Mouse (Mus musculus) thymus, adult 2 months (tissue): ENCODE data around the gene Ccdc187. TPM values are rescaled to one million over a fixed set of nuclear protein-coding genes. Genes with fewer than 3 reads are reported as not detected.

Experiments used
- DNase-seq: peaks from one replicate; pipeline ENCODE4 v3.0.0; 2021
- H3K27ac ChIP-seq: fragments of 200-500 bp; 2 replicates; pipeline ENCODE4 v1.5.1; 2012; ENCODE audit warnings: low read length, control low read depth; ENCODE audit not compliant: control insufficient read depth, insufficient read depth
- H3K27me3 ChIP-seq: fragments of 200-500 bp; 2 replicates; pipeline ENCODE4 v1.6.1; 2012; ENCODE audit warnings: mild to moderate bottlenecking, low read length, moderate library complexity, mixed read lengths; ENCODE audit not compliant: control insufficient read depth, insufficient read depth
- H3K36me3 ChIP-seq: fragments of 200-500 bp; 2 replicates; pipeline ENCODE4 v1.6.1; 2012; ENCODE audit warnings: mild to moderate bottlenecking, low read length, moderate library complexity; ENCODE audit not compliant: control insufficient read depth, insufficient read depth
- H3K4me1 ChIP-seq: fragments of 200-500 bp; replicated peaks from 2 replicates; pipeline ENCODE4 v1.6.1; 2012; ENCODE audit warnings: low read length; ENCODE audit not compliant: control insufficient read depth, insufficient read depth
- H3K4me3 ChIP-seq: fragments of 200-500 bp; 2 replicates; pipeline ENCODE4 v1.5.1; 2012; ENCODE audit warnings: mild to moderate bottlenecking, low read length, control low read depth, moderate library complexity; ENCODE audit not compliant: control insufficient read depth, insufficient read depth
- CTCF ChIP-seq: fragments of 200-500 bp; IDR thresholded peaks from 2 replicates; pipeline ENCODE4 v1.5.1; 2012; ENCODE audit warnings: mild to moderate bottlenecking, control low read depth, low read length, moderate library complexity, borderline replicate concordance; ENCODE audit not compliant: control insufficient read depth, poor library complexity, insufficient read depth; ENCODE audit errors: extremely low read depth
- POLR2A ChIP-seq: fragments of 200-500 bp; IDR thresholded peaks from 2 replicates; pipeline ENCODE4 v1.6.1; 2012; ENCODE audit warnings: mild to moderate bottlenecking, low read length, control low read depth, moderate library complexity; ENCODE audit not compliant: control insufficient read depth, poor library complexity, insufficient read depth; ENCODE audit errors: extremely low read depth
- WGBS: fragments of 180-500 bp; shearing (Covaris S2); methylation state at CpG from one replicate; pipeline ENCODE4 v1.1.7; 2018; 5-methylcytosine and 5-hydroxymethylcytosine counted together
- polyA plus RNA-seq: library from polyadenylated mRNA; depleted of rRNA; stranded (reverse); fragments of >200 nt; gene quantifications from 2 replicates; pipeline ENCODE4 v1.2.3, GENCODE M21; 2012

Gene Ccdc187
- polyA plus RNA-seq, 1 experiment = 0.19 TPM

GRCm38 (mm10) chr2:26323589-26324325, 29.4 kb upstream of the Ccdc187 start:
- H3K36me3 ChIP-seq = peaks cover 11% of the 10 kb centered on the region; the same call in 1 of the 2 replicates
- 96% methylated on average over 13 of the region's 13 CpGs for WGBS

GRCm38 (mm10) chr2:26320245-26321185, 26.2 kb upstream of the Ccdc187 start:
- 92% methylated on average over 14 of the region's 14 CpGs for WGBS
- TF ChIP-seq POLR2A (no peak), CTCF (no peak)
- no peak overlapping the region for H3K4me3 ChIP-seq
- peaks cover 4% of the 10 kb centered on the region; the same call in 1 of the 2 replicates for H3K36me3 ChIP-seq
- H3K27me3 ChIP-seq = no peaks in the 10 kb centered on the region
- DNase-seq = no peak
- H3K27ac ChIP-seq = no peak overlapping the region
- H3K4me1 ChIP-seq = peaks cover 26% of the 10 kb centered on the region

More at GRCm38 (mm10) chr2:26323589-26324325, 29.4 kb upstream of the Ccdc187 start:
- no peak for TF ChIP-seq POLR2A
- TF ChIP-seq CTCF = no peak
- Histone ChIP-seq H3K4me1 (peaks cover 14% of the 10 kb centered on the region), H3K4me3 (no peak overlapping the region), H3K27me3 (no peaks in the 10 kb centered on the region), H3K27ac (no peak overlapping the region)
- no peak for DNase-seq

- DNase-seq = no peak
- Histone ChIP-seq H3K4me3 (no peak overlapping the region), H3K27me3 (no peaks in the 10 kb centered on the region), H3K27ac (no peak overlapping the region), H3K4me1 (peaks cover 31% of the 10 kb centered on the region), H3K36me3 (peaks cover 4% of the 10 kb centered on the region; the same call in 1 of the 2 replicates)
- WGBS = 94% methylated on average over 13 of the region's 13 CpGs
- TF ChIP-seq CTCF (no peak), POLR2A (no peak)
Measured at GRCm38 (mm10) chr2:26319519-26320244, 25.3 kb upstream of the Ccdc187 start.

DNA sequence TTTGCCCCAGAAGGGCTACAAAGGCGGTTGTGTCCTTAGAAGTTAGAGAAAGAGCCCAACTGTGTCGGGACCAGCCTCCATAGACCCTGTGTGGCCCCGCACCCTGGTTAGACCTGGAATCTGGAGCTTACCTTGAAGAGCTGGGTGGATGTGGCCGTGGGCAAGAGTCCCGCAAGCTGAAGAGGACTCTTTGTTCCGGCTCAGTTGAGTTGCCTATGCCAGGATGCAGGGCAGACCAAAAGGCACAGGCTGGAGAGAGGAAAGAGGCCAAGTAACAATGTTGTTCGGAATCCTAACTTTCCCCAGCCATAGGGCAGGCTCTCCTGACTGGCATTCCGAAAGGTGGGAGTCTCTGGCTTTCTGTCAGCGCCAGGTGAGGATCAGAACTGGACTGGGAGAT, 24.8 kb upstream of the Ccdc187 start:
- TF ChIP-seq POLR2A = no peak
- TF ChIP-seq CTCF = no peak
- Histone ChIP-seq H3K27ac (no peak overlapping the region), H3K4me1 (peaks cover 33% of the 10 kb centered on the region), H3K4me3 (no peak overlapping the region), H3K27me3 (no peaks in the 10 kb centered on the region), H3K36me3 (peaks cover 4% of the 10 kb centered on the region; the same call in 1 of the 2 replicates)
- WGBS = 96% methylated on average over 9 of the region's 9 CpGs
- DNase-seq = no peak

DNA sequence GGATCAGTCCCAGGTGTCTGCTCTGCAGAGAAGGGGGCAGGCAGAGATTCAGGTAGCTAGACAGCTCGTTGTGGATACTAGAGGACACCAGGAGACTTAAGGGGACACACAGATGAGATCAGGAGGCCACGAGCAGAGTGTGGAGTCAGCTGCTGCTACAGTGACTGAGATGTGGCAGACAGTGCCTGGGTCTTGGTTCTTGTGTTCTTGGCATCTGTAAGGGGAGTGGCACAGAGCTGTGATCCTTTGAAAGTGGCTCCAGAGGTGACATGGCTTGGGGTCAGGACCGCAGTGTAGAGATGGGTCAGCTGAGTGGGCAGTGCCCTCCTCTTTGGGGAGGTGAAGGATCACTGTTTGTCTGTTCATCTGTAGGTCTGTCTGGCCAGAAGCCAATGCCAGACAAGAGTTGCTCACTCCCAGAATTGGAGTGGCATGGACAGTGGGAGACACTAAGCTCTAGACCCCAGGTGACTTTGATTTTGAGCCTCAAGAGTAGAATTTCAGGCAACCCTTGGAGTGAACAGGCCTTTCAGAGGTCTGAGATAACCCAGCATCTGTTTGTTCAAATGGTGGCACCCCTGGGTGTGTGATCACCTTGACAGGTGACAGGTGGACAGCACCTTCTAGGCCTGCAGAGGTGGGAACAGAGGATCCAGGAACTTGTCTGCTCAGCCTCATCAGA, 23.8 kb upstream of the Ccdc187 start:
- Histone ChIP-seq H3K4me1 (peaks cover 33% of the 10 kb centered on the region), H3K27ac (no peak overlapping the region), H3K4me3 (no peak overlapping the region), H3K36me3 (no peaks in the 10 kb centered on the region), H3K27me3 (no peaks in the 10 kb centered on the region)
- DNase-seq = no peak
- no peak for TF ChIP-seq POLR2A
- TF ChIP-seq CTCF = no peak
- WGBS = 91% methylated on average over 3 of the region's 3 CpGs
